ENCODE assay signal across 8 mouse cellular contexts in the genomic region with DNA sequence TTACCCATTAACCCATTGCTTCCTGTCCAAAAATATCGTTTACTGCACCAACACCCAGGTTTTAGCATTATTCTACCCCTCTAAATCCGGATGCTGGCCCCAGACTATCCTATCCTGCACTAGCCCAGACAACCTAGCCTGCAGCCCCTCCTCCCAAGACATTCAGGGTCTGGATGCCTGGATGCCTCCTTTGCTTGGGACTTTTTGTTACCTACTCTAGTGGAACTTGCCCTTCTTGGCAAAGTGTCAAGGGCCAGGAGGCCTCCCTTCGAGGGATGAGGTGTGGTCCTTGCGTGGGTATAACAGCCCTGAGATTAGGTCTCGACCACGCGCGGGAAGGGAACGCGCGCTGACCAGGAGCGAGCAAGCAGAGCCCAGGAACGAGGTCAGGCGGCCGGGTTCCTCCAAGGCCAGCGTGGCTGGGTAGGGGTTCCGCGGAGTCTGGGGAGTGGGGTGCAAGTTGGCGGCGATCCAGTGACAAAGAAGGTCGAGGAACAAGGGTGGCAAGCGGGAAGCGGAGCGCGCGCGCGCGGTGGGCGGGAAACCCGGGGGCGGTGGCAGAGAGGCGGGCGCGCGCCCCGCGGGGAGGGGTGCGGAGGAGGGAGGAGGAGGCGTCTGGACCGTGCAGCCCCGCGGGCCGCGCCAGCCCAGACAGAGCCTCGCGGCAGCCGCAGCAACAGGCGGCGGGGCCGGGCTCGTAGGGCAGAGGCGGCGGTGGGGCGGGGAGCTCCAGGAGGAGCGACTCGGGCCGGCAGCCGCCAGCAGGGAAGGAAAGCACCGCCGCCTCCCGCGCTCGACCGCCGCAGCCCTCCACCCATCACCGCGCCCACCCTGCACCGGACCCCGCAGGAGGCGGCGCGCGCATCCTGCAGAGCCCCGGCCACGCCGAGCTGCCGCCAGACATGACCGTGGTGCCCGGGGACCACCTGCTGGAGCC. TPM values are rescaled to one million over a fixed set of nuclear protein-coding genes. Genes with fewer than 3 reads are reported as not detected.
DNase-seq lines count a peak whose midpoint lies in the region; ATAC-seq and TF ChIP-seq lines count a peak whose summit lies in the region.

A gene (plus strand): TSS at position 649 of the 937 bp plus-strand sequence.

- peak within 1 kb of the TSS; percentile 80 for H3K9ac ChIP-seq in hindbrain, embryonic 11.5 days (ENCODE audit: low read depth, low read length)

- no peak for TF ChIP-seq CTCF in left cerebral cortex, adult 2 months (IDR thresholded peaks at IDR 0.05)

- H3K27me3 ChIP-seq in hindbrain, embryonic 11.5 days (ENCODE audit: control insufficient read depth, insufficient read depth, low read length): peaks cover 3% of the 10 kb centered on the region; the same call in 1 of the 2 replicates

- under 1% methylated on average over 35 of the region's 80 CpGs for WGBS in hindbrain, embryonic 11.5 days
- WGBS in macrophage (ENCODE audit: missing documents): 1% methylated on average over 80 of the region's 80 CpGs

- no peaks in the 10 kb centered on the region for H3K36me3 ChIP-seq in hindbrain, embryonic 11.5 days (ENCODE audit: control insufficient read depth, insufficient read depth, low read length)
- no peaks in the 10 kb centered on the region for H3K36me3 ChIP-seq in macrophage (ENCODE audit: inconsistent target)

- peaks cover 3% of the 10 kb centered on the region; the same call in 1 of the 2 replicates for H3K4me1 ChIP-seq in hindbrain, embryonic 11.5 days (replicated peaks; ENCODE audit: control insufficient read depth, insufficient read depth, low read length)

- H3K9me3 ChIP-seq in hindbrain, embryonic 11.5 days (ENCODE audit: control insufficient read depth, low read length): no peaks in the 10 kb centered on the region

- intact Hi-C loops in left cerebral cortex, adult 2 months (cut with DNase I): no loop called here

- H3K27ac ChIP-seq in hindbrain, embryonic 11.5 days (ENCODE audit: low read depth, low read length): peak within 1 kb of the TSS; percentile 31
- peak within 1 kb of the TSS; percentile 90 for H3K27ac ChIP-seq in left cerebral cortex, adult 2 months
- H3K27ac ChIP-seq in macrophage: no peak within 1 kb of the TSS

- H3K4me2 ChIP-seq in hindbrain, embryonic 11.5 days (replicated peaks; ENCODE audit: low read depth, low read length): peak within 1 kb of the TSS; percentile 92

- H3K4me3 ChIP-seq in hindbrain, embryonic 11.5 days (ENCODE audit: low read depth, low read length): peak within 1 kb of the TSS; percentile 77
- H3K4me3 ChIP-seq in left cerebral cortex, adult 2 months: peak within 1 kb of the TSS; percentile 90
- peak within 1 kb of the TSS; percentile 44 for H3K4me3 ChIP-seq in macrophage (ENCODE audit: inconsistent target)

- peak; percentile 82 for DNase-seq in Muller cell, postnatal 12 days (ENCODE audit: inconsistent ontology term)
- DNase-seq in cerebellum, adult 8-10 months: peak; percentile 54
- DNase-seq in frontal cortex, postnatal 10 days (ENCODE audit: low spot score in 2 of 2): peak; percentile 61 to 73
- peak; percentile 92 for DNase-seq in hindbrain, embryonic 11.5 days (ENCODE audit: low spot score)
- DNase-seq in left cerebral cortex, adult 2 months (ENCODE audit: extremely low spot score in 1 of 2, low spot score in 2 of 2): peak; percentile 63 to 74
- peak; percentile 49 for DNase-seq in retina, postnatal 7 days (ENCODE audit: low read depth, low spot score)
- peak; percentile 39 for DNase-seq in urinary bladder, adult 2 months (ENCODE audit: low spot score)

- ATAC-seq in hindbrain, embryonic 11.5 days (ENCODE audit: low FRiP score): peak; percentile 95

- peaks cover 23% of the 10 kb centered on the region for H3K79me2 ChIP-seq in macrophage (ENCODE audit: inconsistent target)

RNA-seq across cellular contexts. Expression of the gene that starts here (rescaled TPM):
- polyA plus RNA-seq in hindbrain, embryonic 11.5 days (2014; fragmentation: Nextera tagmentation; extraction: Ambion mirVana): 4.6 and 4.7 TPM in 2 replicates
- 10 to 100 TPM; 34.9 to 35.3 TPM for total RNA-seq in left cerebral cortex, adult 2 months (2021)
- 10 to 100 TPM in 9 of 26 experiments, 1 to 10 TPM in 14, under 1 TPM in 2, not detected in 1; 0.42 to 34.6 (median 3.2) TPM for total RNA-seq in macrophage (2018; cell fraction: chromatin; rRNA removed)
- 10 to 100 TPM in 2 of 26 experiments, 1 to 10 TPM in 8, under 1 TPM in 16; 0.33 to 13.5 (median 0.75) TPM for total RNA-seq in macrophage (2018; cell fraction: cytosol; rRNA removed)
- 10 to 100 TPM in 9 of 26 experiments, 1 to 10 TPM in 17; 1.9 to 31.2 (median 5.4) TPM for total RNA-seq in macrophage (2018; cell fraction: nucleus; rRNA removed)
- 0.11 to 0.72 TPM (median 0.15 TPM) in 3 replicates for polyA plus RNA-seq in macrophage (2018)
- 0.18 and 0.19 TPM in 2 replicates for polyA plus RNA-seq in urinary bladder, adult 2 months (2012; rRNA removed)

Comparison
In these comparisons a context has a peak if more than half of its experiments do, and no peak if none do; other contexts are left out.
1. Peak in DNase-seq in urinary bladder, adult 2 months; RNA of the gene not detected or under 1 TPM.
2. DNase-seq: peak in every context shown above with its lines; median percentile 92 in hindbrain, embryonic 11.5 days; 82 in Muller cell, postnatal 12 days; 68 in left cerebral cortex, adult 2 months; 67 in frontal cortex, postnatal 10 days; 54 in cerebellum, adult 8-10 months; 49 in retina, postnatal 7 days; 39 in urinary bladder, adult 2 months.